Mouse (Mus musculus) 416B (cell line): ENCODE data around the gene Atp10b.
A peak's percentile ranks its signal among the peaks of the same experiment; 100 is the strongest.
"Not testable (repeated sequence)": the region's sequence is repeated elsewhere in the genome, so short reads cannot be mapped to it uniquely, and the experiment has no call there.

Source experiments
- DNase-seq: peaks from one replicate; pipeline ENCODE4 v3.0.0; 2011; ENCODE audit warnings: low read depth

The Atp10b gene

GRCm38 (mm10) chr11:43149577-43149976 lies at the start of gene Atp10b:
TSS of gene Atp10b (plus strand) at chr11:43149877.
- DNase-seq: no peak

- no peak for DNase-seq
Observed at GRCm38 (mm10) chr11:43101357-43101756, 48.3 kb upstream of the Atp10b start.

- no peak for DNase-seq
Observed at GRCm38 (mm10) chr11:43125908-43126477, 23.7 kb upstream of the Atp10b start.

- DNase-seq: not testable (repeated sequence)
Observed at GRCm38 (mm10) chr11:43126573-43126972, 23.1 kb upstream of the Atp10b start.

- no peak for DNase-seq
Observed at GRCm38 (mm10) chr11:43141296-43141695, 8.4 kb upstream of the Atp10b start.

- DNase-seq: no peak
Observed at GRCm38 (mm10) chr11:43142811-43143210, 6.9 kb upstream of the Atp10b start.

GRCm38 (mm10) chr11:43144178-43144577 lies 5.5 kb upstream of the Atp10b start:
- DNase-seq: no peak

GRCm38 (mm10) chr11:43144882-43145281 lies 4.8 kb upstream of the Atp10b start:
- not testable (repeated sequence) for DNase-seq

- DNase-seq: no peak
Observed at GRCm38 (mm10) chr11:43147380-43147779, 2.3 kb upstream of the Atp10b start.

- no peak for DNase-seq
Observed at GRCm38 (mm10) chr11:43148341-43148740, 1.3 kb upstream of the Atp10b start.

- DNase-seq: no peak
Observed at GRCm38 (mm10) chr11:43155004-43155403, 5.3 kb downstream of the Atp10b start.

- DNase-seq: no peak
Observed at GRCm38 (mm10) chr11:43155417-43155816, 5.7 kb downstream of the Atp10b start.

- DNase-seq: no peak
Observed at GRCm38 (mm10) chr11:43158814-43159213, 9.1 kb downstream of the Atp10b start.

- no peak for DNase-seq
Observed at GRCm38 (mm10) chr11:43160188-43160942, 10.7 kb downstream of the Atp10b start.

- no peak for DNase-seq
Observed at GRCm38 (mm10) chr11:43170601-43171000, 20.9 kb downstream of the Atp10b start.

GRCm38 (mm10) chr11:43174359-43175116 lies 24.9 kb downstream of the Atp10b start:
- peak; percentile 2 for DNase-seq

- DNase-seq: no peak
Observed at GRCm38 (mm10) chr11:43182401-43182800, 32.7 kb downstream of the Atp10b start.

- peak; percentile 20 for DNase-seq
Observed at GRCm38 (mm10) chr11:43182816-43183215, 33.1 kb downstream of the Atp10b start.

- no peak for DNase-seq
Observed at GRCm38 (mm10) chr11:43183457-43183856, 33.8 kb downstream of the Atp10b start.

- DNase-seq: no peak
Observed at GRCm38 (mm10) chr11:43186291-43186690, 36.6 kb downstream of the Atp10b start.

- DNase-seq: no peak
Observed at GRCm38 (mm10) chr11:43189817-43190593, 40.3 kb downstream of the Atp10b start.

- DNase-seq: no peak
Observed at GRCm38 (mm10) chr11:43198811-43199210, 49.1 kb downstream of the Atp10b start.
